Mouse (Mus musculus) embryo, embryonic 10.5 days (tissue): ENCODE results near the gene Gm21992.
A peak's percentile ranks its signal among the peaks of the same experiment; 100 is the strongest.
"Not testable (repeated sequence)": the region's sequence is repeated elsewhere in the genome, so short reads cannot be mapped to it uniquely, and the experiment has no call there.

Experiments
- DNase-seq: peaks from one replicate; pipeline ENCODE4 v3.0.0-alpha.2; 2015; ENCODE audit warnings: low spot score

Gm21992 gene

GRCm38 (mm10) chr19:4812334-4812949, 1.0 kb upstream of the Gm21992 start:
- peak; percentile 4 for DNase-seq

GRCm38 (mm10) chr19:4811909-4812242, 464 bp upstream of the Gm21992 start:
- DNase-seq, result no peak

DNA sequence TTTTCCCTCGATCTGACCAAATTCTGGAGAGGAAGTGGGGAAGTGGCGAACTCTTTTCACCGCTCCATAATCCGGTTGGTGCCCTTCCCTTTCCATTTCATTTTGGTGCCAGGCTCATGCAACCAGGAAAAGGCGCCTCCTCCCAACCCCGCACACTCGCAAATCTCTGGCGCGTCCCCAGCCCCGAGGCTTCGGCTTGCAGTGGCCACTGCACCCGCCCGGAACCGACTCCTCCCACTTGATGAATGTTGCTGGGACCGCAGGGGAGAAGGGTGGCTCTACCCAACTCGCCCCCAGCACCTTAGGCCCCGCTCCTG, 708 bp downstream of the Gm21992 start:
- DNase-seq, result no peak

- DNase-seq, result peak; percentile 8
These were observed 1.1 kb downstream of the Gm21992 start for GRCm38 (mm10) chr19:4810309-4810708.

DNA sequence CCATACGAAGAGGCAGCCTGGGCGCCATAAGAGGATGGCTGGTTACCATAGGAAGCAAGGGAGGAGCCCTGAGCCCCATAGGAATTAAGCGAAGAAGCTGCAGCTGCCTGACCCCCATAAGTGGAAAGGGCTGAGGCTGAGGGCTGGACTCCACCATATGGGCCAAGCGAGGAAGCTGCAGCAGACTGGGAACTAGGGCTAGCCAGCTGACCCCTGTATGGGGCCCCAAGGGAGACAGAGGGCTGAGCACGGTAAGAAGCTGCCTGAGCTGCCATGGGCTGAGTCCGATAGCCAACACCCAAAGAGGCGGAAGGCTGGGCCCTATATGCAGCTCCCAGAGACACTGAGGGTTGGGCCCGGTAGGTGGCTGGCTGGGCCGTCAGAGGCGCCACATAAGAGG, 8.1 kb downstream of the Gm21992 start:
- no peak for DNase-seq

- DNase-seq, result no peak
These were observed 8.7 kb downstream of the Gm21992 start for GRCm38 (mm10) chr19:4802691-4803091.

- no peak for DNase-seq
These were observed 12.3 kb downstream of the Gm21992 start for GRCm38 (mm10) chr19:4799083-4799482.

DNA sequence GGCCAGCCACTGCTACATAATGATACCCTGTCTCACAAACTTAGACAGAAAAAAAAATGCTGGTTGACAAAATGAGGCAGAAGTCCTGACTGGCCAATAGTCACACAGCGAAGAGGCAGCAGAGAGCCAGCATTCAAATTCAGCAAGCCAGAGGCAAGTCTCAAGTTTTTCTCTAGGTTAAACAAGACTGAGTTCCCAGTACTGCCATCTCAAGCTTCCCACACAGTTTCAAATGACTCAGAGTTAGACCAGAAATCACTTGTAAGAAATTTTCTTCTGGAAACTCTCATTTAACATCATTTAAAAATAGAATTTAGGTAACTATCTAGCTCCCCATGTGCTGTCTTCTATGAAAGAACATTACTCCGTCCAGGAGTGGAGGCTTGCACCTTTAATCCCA, 13.6 kb downstream of the Gm21992 start:
- no peak for DNase-seq

- no peak for DNase-seq
These were observed 15.5 kb downstream of the Gm21992 start for GRCm38 (mm10) chr19:4795929-4796328.

DNA sequence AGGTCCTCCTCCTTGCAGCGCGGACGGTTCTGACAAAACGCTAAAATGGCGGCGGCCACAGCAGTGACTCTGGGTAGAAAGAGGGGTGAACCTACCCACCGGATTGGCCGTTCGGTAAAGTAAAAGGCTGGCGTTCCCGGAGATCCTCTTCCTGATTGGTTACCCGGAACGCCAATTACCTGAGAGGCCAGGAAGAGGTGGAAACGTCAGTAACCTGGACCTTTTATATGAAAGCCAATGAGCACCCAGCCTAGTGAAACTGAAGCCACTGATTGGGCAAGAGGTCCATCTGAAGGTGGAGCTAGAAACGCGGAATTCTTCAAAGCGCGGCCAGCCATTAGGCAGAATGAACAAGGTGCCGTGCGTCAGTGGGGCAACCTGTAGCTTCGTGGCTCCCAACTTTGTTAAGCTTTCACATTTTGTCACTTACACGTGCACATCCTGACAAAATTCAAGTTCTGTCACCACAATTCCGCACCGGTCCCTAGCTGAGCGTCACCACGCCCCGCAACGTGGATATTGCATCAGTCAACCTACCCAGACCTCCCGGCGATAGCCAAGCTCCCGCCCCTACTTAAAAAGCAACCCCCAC, 17.5 kb downstream of the Gm21992 start, which contains the start of gene Rbm4:
TSS of gene Rbm4 (minus strand) at position 71 of the 592 bp plus-strand sequence.
- DNase-seq, result peak; percentile 100

- DNase-seq, result no peak
These were observed 18.1 kb downstream of the Gm21992 start for GRCm38 (mm10) chr19:4793281-4793830.

DNA sequence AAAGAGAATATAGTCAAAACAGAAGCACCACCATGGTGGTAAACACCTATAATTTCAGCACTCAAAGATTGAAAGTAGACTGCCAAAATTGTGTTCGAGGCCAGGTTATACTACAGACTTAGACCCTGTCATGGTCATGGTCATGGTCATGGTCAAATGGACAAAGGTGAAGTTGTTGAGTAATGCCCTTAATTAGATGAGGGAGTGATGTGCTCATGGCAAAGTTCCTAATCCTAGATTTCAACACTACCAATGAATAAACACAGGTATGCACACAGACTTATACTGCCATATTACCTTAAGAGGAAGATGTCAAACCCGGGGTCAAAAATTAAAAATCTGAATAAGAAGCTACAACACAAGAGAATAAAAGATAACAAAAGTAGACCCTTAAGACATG, 25.1 kb downstream of the Gm21992 start:
- no peak for DNase-seq

- DNase-seq, result no peak
These were observed 26.2 kb downstream of the Gm21992 start for GRCm38 (mm10) chr19:4785206-4785605.

DNA sequence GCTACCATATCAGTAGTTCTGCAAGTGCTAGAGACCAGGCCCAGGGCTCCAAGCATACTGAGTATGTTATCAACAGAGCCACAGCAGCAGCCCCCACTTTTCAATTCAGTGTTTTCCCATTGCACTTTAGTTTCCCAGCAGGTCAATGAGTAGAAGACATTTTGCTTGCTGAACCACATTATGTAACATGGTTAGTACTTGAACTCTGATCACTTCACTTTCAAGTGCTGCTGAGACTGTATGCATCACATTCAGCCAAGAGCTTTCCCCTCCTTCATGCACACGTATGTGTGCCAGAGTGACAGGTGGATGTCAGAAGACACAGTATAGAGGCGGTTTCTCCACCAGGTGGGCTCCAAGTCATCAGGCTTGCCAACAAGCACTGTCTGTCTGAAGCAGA, 28.5 kb downstream of the Gm21992 start:
- no peak for DNase-seq

DNA sequence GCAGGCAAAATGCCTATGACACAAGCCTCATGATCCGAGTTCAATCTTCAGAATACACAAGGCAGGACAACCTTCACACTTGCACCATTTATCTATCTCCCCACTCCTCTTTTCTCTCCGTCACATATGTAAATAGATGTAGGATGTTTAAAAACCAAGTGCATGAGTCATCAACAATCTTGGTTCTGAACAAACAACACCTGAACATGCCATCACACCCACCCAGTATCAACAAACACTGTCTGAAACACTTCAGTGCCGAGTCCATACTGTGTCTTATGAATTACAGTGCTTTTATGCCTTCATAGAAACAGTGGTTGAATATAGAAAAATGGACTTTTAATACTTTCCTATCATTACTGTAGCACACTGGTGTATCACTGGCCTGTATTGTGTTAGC, 38.6 kb downstream of the Gm21992 start:
- DNase-seq, result no peak

DNA sequence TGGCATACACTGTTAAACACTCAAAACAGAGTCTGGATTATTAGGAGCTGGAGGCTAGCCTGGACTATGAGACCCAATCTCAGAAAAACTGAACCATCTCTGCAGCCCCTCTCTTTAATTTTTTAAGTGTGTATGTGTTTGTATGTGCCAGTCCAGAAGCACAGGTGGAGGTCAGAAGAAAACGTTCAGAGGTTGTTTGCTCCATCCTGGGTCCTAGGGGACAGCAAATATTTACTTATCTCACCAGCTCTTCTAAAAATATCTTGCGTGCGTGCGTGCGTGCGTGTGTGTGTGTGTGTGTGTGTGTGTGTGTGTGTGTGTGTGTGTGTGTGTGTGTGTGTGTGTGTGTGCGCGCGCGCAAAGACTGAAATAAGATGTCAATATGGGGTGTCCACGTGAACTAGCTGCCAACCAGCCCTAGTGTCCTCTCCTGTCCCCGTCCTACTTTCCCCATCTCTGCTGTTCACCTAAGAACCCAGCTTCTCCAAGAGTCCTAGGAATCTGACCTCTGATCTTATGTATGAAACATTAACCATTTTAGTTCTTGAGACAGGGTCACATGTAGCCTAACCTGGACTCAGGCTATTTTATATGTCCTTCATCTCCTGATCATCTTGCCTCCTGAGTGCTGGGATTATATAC, 43.8 kb downstream of the Gm21992 start:
- DNase-seq, result no peak

- no peak for DNase-seq
These were observed 48.5 kb downstream of the Gm21992 start for GRCm38 (mm10) chr19:4762876-4763275.

DNA sequence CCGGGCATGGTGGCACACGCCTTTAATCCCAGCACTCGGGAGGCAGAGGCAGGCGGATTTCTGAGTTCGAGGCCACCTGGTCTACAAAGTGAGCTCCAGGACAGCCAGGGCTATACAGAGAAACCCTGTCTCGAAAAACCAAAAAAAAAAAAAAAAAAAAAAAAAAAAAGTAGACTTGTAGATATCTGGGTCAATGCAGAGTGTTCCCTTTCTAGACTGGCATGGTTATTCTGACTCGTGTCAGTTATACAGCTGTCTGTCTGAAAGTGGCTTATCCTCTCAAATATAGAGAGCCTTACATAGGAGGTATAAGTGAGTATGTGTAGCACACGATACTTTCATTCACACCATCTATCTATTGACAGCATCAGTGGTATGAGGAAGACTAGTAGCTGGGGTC, 50.9 kb downstream of the Gm21992 start:
- DNase-seq, result not testable (repeated sequence)

GRCm38 (mm10) chr19:4756921-4757320, 54.5 kb downstream of the Gm21992 start:
- no peak for DNase-seq

DNA sequence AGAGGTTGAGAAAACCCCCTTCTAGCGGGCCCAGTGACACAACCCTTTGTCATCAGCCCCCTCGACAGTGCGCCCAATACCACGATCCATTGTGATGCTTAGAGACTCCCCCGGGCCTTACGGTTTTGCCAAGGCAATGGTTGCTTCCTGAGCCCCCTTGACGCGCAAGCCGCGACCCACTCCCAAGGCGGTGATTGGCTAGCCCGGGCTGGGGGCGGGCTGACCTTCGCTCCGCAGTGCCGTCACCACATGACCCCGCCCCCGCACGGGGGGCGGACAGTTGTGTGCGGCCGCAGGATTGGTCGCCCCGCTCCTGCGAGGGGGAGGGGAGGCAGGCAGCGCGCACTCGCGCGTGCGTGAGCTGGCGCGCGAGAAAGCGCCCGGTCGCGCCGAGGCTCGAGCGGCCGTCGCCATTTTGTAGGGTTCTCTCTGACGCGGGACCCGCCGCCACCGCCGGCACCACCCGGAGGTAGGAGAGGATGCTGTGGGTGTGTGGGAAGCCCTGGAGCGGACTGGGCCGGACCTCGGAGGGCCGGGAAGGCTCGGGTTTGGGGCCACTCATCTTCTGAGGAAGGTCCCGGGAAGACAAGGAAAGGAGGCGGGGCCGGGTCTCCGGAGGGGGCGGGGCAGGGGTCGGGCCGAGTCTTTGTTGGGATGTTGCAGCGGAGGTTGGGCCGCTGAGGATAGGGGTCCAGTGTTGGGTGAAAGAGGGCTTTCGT, 55.1 kb downstream of the Gm21992 start, which contains the start of gene Rbm4b:
TSS of gene Rbm4b (plus strand) at position 305 of the 719 bp plus-strand sequence.
- DNase-seq, result peak; percentile 99

DNA sequence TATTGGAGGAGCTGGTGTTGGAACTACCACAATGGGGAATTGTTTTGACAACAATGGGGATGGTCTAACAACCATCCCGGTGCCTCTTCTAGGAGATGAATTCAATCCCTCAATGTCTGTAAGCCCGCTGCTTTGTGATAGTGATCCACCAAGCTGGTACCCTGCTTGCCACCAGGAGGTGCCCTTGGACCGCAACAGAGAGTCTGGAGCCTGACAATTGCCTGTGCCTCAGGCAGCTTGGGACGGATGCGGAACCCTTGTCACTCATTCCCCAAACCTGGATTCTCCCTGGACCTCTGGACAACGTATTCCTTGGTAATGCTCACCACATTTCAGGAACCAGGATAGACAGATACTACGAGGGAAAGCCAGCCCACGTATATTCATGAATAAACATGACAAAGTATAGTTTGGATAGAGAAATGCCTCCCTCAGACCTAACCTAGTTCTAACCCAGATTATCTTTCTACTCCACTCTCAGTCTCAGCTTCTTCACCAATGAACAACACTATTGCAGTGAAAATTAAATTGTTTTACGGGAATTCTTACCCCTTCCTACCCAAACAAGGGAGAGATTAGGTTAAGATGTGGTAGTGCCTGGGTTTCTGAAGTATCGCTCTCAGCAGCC, 55.7 kb downstream of the Gm21992 start:
- DNase-seq, result peak; percentile 95

DNA sequence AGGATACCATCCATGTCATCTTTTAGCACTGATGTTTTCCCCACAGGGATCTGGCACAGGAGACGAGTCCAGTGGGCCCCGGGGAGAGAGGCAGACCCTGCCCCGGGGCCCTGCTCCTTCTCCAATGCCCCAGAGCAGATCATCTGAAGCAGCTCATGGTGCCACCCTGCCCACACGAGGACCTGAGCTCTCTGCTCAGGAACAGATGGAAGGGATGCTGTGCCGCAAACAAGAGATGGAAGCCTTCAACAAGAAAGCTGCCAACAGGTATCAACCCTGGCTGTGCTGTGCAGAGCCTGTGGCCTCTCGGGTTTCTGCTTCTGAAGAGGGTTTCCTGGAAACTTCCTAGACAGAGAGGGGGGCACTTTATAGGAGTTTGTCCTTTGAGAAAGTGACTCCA, 61.4 kb downstream of the Gm21992 start:
- DNase-seq, result no peak
